Mouse (Mus musculus) cerebellum, adult 9-11 months (tissue): ENCODE measurements at regions not wholly inside any gene's neighbourhood (a gene's known extent, or its start where the extent isn't known, plus 50 kb on each side); places are given as distances from the start of the nearest gene placed in this dataset.

Experiments used
- DNase-seq: peaks from one replicate; pipeline ENCODE4 v3.0.0; 2022

- DNase-seq = no peak
Measured at GRCm38 (mm10) chr11:41370995-41371394, 615.9 kb upstream of the Ccng1 start.

- DNase-seq = no peak
Measured at GRCm38 (mm10) chr11:41341107-41341506, 586.0 kb upstream of the Ccng1 start.

DNA sequence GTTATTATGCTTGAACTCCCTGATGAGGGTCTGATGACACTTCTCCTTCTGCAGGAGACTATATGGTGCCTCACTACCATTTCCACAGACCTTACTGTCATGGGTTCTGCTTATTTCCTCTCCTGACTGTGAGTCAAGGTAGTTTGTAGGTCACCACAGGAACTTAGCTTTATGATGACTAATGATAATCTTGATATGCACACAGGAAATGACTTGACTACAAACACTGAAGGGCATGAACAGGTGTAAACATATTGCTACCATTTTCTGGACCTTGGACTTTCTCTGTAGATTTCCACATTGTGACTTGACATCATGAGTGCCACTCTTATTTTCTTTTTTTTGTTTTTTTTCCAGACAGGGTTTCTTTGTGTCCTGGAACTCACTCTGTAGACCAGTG, 585.3 kb upstream of the Ccng1 start:
- no peak for DNase-seq

- peak; percentile 18 for DNase-seq
Measured at GRCm38 (mm10) chr11:41337134-41337533, 582.0 kb upstream of the Ccng1 start.

GRCm38 (mm10) chr11:41333689-41334088, 578.6 kb upstream of the Ccng1 start:
- no peak for DNase-seq
